Mouse (Mus musculus) myocyte (in vitro differentiated cells): ENCODE results near the gene Cobl. TPM values are rescaled to one million over a fixed set of nuclear protein-coding genes. Genes with fewer than 3 reads are reported as not detected.

Experiments
- H3K27me3 ChIP-seq: one replicate; pipeline ENCODE4 v1.6.1; 2011; ENCODE audit not compliant: control insufficient read depth, insufficient read depth, insufficient read length
- H3K36me3 ChIP-seq: one replicate; pipeline ENCODE4 v1.6.1; 2011; ENCODE audit not compliant: control insufficient read depth, insufficient read depth
- H3K4me2 ChIP-seq: one replicate; pipeline ENCODE4 v1.6.1; 2011; ENCODE audit warnings: low read depth, control low read depth
- H3K4me3 ChIP-seq: one replicate; pipeline ENCODE4 v1.5.1; 2011; ENCODE audit warnings: mild to moderate bottlenecking, control low read depth, moderate library complexity
- H3K79me2 ChIP-seq: one replicate; pipeline ENCODE4 v1.6.1; 2011; ENCODE audit not compliant: control insufficient read depth, insufficient read depth
- H3ac ChIP-seq: one replicate; pipeline ENCODE4 v1.6.1; 2011; ENCODE audit not compliant: control insufficient read depth, insufficient read length
- CEBPB ChIP-seq: IDR thresholded peaks from 2 replicates; pipeline ENCODE4 v1.6.1; 2011; ENCODE audit warnings: mild to moderate bottlenecking, moderate library complexity; ENCODE audit not compliant: poor library complexity, insufficient read depth, severe bottlenecking
- E2F4 ChIP-seq: IDR thresholded peaks from one replicate; pipeline ENCODE4 v1.6.1; 2011; ENCODE audit warnings: mild to moderate bottlenecking, control low read depth, moderate library complexity; ENCODE audit not compliant: insufficient read depth
- MAX ChIP-seq: IDR thresholded peaks from one replicate; pipeline ENCODE4 v1.6.1; 2011; ENCODE audit warnings: low read depth, mild to moderate bottlenecking, control low read depth
- MYOD1 ChIP-seq, 3 experiments: IDR thresholded peaks; one replicate each; pipeline ENCODE4 v1.6.1; 2011; ENCODE audit warnings: control low read depth in 2 of 3, low read depth in 2 of 3, mild to moderate bottlenecking in 2 of 3, moderate library complexity in 1 of 3; ENCODE audit not compliant: insufficient read length in 2 of 3, control insufficient read depth in 1 of 3
- MYOG ChIP-seq, 3 experiments: IDR thresholded peaks; one replicate each; pipeline ENCODE4 v1.6.1; 2011; ENCODE audit warnings: control low read depth in 2 of 3, low read depth in 2 of 3, mild to moderate bottlenecking in 2 of 3; ENCODE audit not compliant: insufficient read length in 2 of 3, control insufficient read depth in 1 of 3, insufficient read depth in 1 of 3
- POLR2A ChIP-seq: IDR thresholded peaks from one replicate; pipeline ENCODE4 v1.6.1; 2011; ENCODE audit warnings: low read depth, mild to moderate bottlenecking, control low read depth, moderate library complexity; ENCODE audit not compliant: insufficient read length
- POLR2AphosphoS2 ChIP-seq: IDR thresholded peaks from one replicate; pipeline ENCODE4 v1.6.1; 2011; ENCODE audit warnings: low read depth, control low read depth; ENCODE audit not compliant: insufficient read length
- REST ChIP-seq: IDR thresholded peaks from one replicate; pipeline ENCODE4 v1.6.1; 2011; ENCODE audit warnings: mild to moderate bottlenecking, control low read depth, moderate library complexity; ENCODE audit not compliant: insufficient read depth, insufficient read length
- SRF ChIP-seq: IDR thresholded peaks from one replicate; pipeline ENCODE4 v1.6.1; 2011; ENCODE audit warnings: low read depth; ENCODE audit not compliant: control insufficient read depth, insufficient read length
- TCF12 ChIP-seq: IDR thresholded peaks from one replicate; pipeline ENCODE4 v1.6.1; 2011; ENCODE audit warnings: mild to moderate bottlenecking, control low read depth; ENCODE audit not compliant: poor library complexity, insufficient read depth, severe bottlenecking
- TCF3 ChIP-seq: IDR thresholded peaks from one replicate; pipeline ENCODE4 v1.6.1; 2011; ENCODE audit warnings: low read depth, control low read depth; ENCODE audit not compliant: insufficient read length
- USF1 ChIP-seq: IDR thresholded peaks from one replicate; pipeline ENCODE4 v1.6.1; 2011; ENCODE audit warnings: low read depth, mild to moderate bottlenecking, control low read depth, moderate library complexity
- polyA plus RNA-seq: library from polyadenylated mRNA; unstranded; fragments of >200 nt; fragmentation: generic; extraction: Trizol; gene quantifications from one replicate; pipeline ENCODE4 v1.2.1, GENCODE M21; 2012; ENCODE audit warnings: missing spikeins

Gene Cobl
- polyA plus RNA-seq, 1 experiment = 191 TPM

- H3K27me3 ChIP-seq = no peaks in the 10 kb centered on the region
- H3K4me2 ChIP-seq = no peak overlapping the region
- no peaks in the 10 kb centered on the region for H3K79me2 ChIP-seq
- H3ac ChIP-seq = no peak overlapping the region
- H3K4me3 ChIP-seq = no peak overlapping the region
- TF ChIP-seq POLR2AphosphoS2 (no peak), TCF3 (no peak), SRF (no peak), REST (no peak), MYOG (IDR thresholded peaks at IDR 0.05; ENCODE audit: control insufficient read depth in 1 of 3, insufficient read depth in 1 of 3, insufficient read length in 2 of 3, low read depth in 2 of 3) (no peak), POLR2A (no peak), MAX (no peak), E2F4 (no peak), CEBPB (no peak), MYOD1 (IDR thresholded peaks at IDR 0.05; ENCODE audit: control insufficient read depth in 1 of 3, insufficient read length in 2 of 3, low read depth in 2 of 3) (no peak)
- H3K36me3 ChIP-seq = no peaks in the 10 kb centered on the region
These were observed 29.0 kb upstream of the Cobl start for GRCm38 (mm10) chr11:12493791-12494190.

GRCm38 (mm10) chr11:12479856-12480403 lies 15.2 kb upstream of the Cobl start:
- Histone ChIP-seq H3K79me2 (no peaks in the 10 kb centered on the region), H3ac (no peak overlapping the region), H3K36me3 (no peaks in the 10 kb centered on the region), H3K27me3 (no peaks in the 10 kb centered on the region), H3K4me3 (no peak overlapping the region), H3K4me2 (no peak overlapping the region)
- TF ChIP-seq E2F4 (no peak), TCF12 (no peak), MYOG (IDR thresholded peaks at IDR 0.05; ENCODE audit: control insufficient read depth in 1 of 3, insufficient read depth in 1 of 3, insufficient read length in 2 of 3, low read depth in 2 of 3) (no peak), SRF (no peak), REST (no peak), MAX (no peak), TCF3 (no peak), MYOD1 (IDR thresholded peaks at IDR 0.05; ENCODE audit: control insufficient read depth in 1 of 3, insufficient read length in 2 of 3, low read depth in 2 of 3) (no peak), POLR2AphosphoS2 (no peak), USF1 (no peak), CEBPB (no peak), POLR2A (no peak)

- no peaks in the 10 kb centered on the region for H3K79me2 ChIP-seq
- H3K4me3 ChIP-seq = no peak overlapping the region
- no peak overlapping the region for H3ac ChIP-seq
- no peaks in the 10 kb centered on the region for H3K36me3 ChIP-seq
- no peaks in the 10 kb centered on the region for H3K27me3 ChIP-seq
- no peak for TF ChIP-seq USF1
- no peak for TF ChIP-seq SRF
- no peak for TF ChIP-seq TCF3
- TF ChIP-seq CEBPB = no peak
- no peak for TF ChIP-seq POLR2A
- TF ChIP-seq E2F4 = no peak
- no peak for TF ChIP-seq MYOG (IDR thresholded peaks at IDR 0.05; ENCODE audit: control insufficient read depth in 1 of 3, insufficient read depth in 1 of 3, insufficient read length in 2 of 3, low read depth in 2 of 3)
- no peak for TF ChIP-seq MAX
- no peak for TF ChIP-seq TCF12
- TF ChIP-seq POLR2AphosphoS2 = no peak
- TF ChIP-seq MYOD1 (IDR thresholded peaks at IDR 0.05; ENCODE audit: control insufficient read depth in 1 of 3, insufficient read length in 2 of 3, low read depth in 2 of 3) = no peak
- no peak for TF ChIP-seq REST
- H3K4me2 ChIP-seq = no peak overlapping the region
These were observed 9.7 kb upstream of the Cobl start for GRCm38 (mm10) chr11:12474299-12474935.

- H3K4me3 ChIP-seq = peak overlapping the region; percentile 7
- H3ac ChIP-seq = no peak overlapping the region
- H3K79me2 ChIP-seq = no peaks in the 10 kb centered on the region
- H3K4me2 ChIP-seq = peak overlapping the region; percentile 62
- H3K36me3 ChIP-seq = no peaks in the 10 kb centered on the region
- H3K27me3 ChIP-seq = no peaks in the 10 kb centered on the region
- no peak for TF ChIP-seq POLR2AphosphoS2
- no peak for TF ChIP-seq SRF
- no peak for TF ChIP-seq TCF3
- no peak for TF ChIP-seq TCF12
- peak in 1 of 3 experiments; percentile 60 for TF ChIP-seq MYOD1 (IDR thresholded peaks at IDR 0.05; ENCODE audit: control insufficient read depth in 1 of 3, insufficient read length in 2 of 3, low read depth in 2 of 3)
- TF ChIP-seq POLR2A = peak; percentile 50
- TF ChIP-seq MYOG (IDR thresholded peaks at IDR 0.05; ENCODE audit: control insufficient read depth in 1 of 3, insufficient read depth in 1 of 3, insufficient read length in 2 of 3, low read depth in 2 of 3) = no peak
- no peak for TF ChIP-seq E2F4
- no peak for TF ChIP-seq REST
- peak; percentile 96 for TF ChIP-seq CEBPB
- TF ChIP-seq USF1 = no peak
These were observed 9.0 kb upstream of the Cobl start for GRCm38 (mm10) chr11:12473625-12474298.
